Mouse (Mus musculus) MEL (cell line): ENCODE data around the gene Gm17324.

Experiments used
- CHD2 ChIP-seq: IDR thresholded peaks from 2 replicates; pipeline ENCODE4 v1.6.1; 2011; ENCODE audit warnings: low read length, improper control_type of control experiment
- CTCF ChIP-seq, 3 experiments: IDR thresholded peaks in 2 of 3; conservative IDR thresholded peaks in 1 of 3; 2 replicates each; pipeline ENCODE4 v1.5.1; 2011 to 2012; ENCODE audit warnings: low read length in 3 of 3, low read depth in 2 of 3, mild to moderate bottlenecking in 2 of 3, improper control_type of control experiment in 1 of 3, inconsistent platforms in 1 of 3, mixed read lengths in 1 of 3, moderate library complexity in 1 of 3; ENCODE audit not compliant: control insufficient read depth in 1 of 3, insufficient read depth in 1 of 3, poor library complexity in 1 of 3, severe bottlenecking in 1 of 3
- GABPA ChIP-seq: IDR thresholded peaks from 2 replicates; pipeline ENCODE4 v1.6.1; 2012; ENCODE audit warnings: low read depth, mild to moderate bottlenecking, inconsistent platforms, low read length, improper control_type of control experiment, moderate library complexity
- MAFK ChIP-seq: IDR thresholded peaks from 2 replicates; pipeline ENCODE4 v1.6.1; 2011; ENCODE audit warnings: low read depth, mild to moderate bottlenecking, low read length, improper control_type of control experiment, borderline replicate concordance
- MAX ChIP-seq: IDR thresholded peaks from 2 replicates; pipeline ENCODE4 v1.6.1; 2011; ENCODE audit warnings: low read length, improper control_type of control experiment
- POLR2A ChIP-seq, 2 experiments: IDR thresholded peaks; 2 replicates each; pipeline ENCODE4 v1.6.1; 2011 to 2012; ENCODE audit warnings: low read length in 2 of 2, mild to moderate bottlenecking in 2 of 2, control low read depth in 1 of 2, improper control_type of control experiment in 1 of 2, low read depth in 1 of 2, moderate library complexity in 1 of 2; ENCODE audit not compliant: control insufficient read depth in 1 of 2, insufficient read depth in 1 of 2, poor library complexity in 1 of 2
- POLR2AphosphoS2 ChIP-seq: IDR thresholded peaks from 2 replicates; pipeline ENCODE4 v1.6.1; 2011; ENCODE audit warnings: low read length, improper control_type of control experiment
- RAD21 ChIP-seq: IDR thresholded peaks from 2 replicates; pipeline ENCODE4 v1.6.1; 2011; ENCODE audit warnings: mild to moderate bottlenecking, low read depth, low read length, improper control_type of control experiment
- ZC3H11A ChIP-seq: IDR thresholded peaks from 2 replicates; pipeline ENCODE4 v1.6.1; 2012; ENCODE audit warnings: low read depth, mild to moderate bottlenecking, inconsistent platforms, low read length, improper control_type of control experiment
- ZMIZ1 ChIP-seq: IDR thresholded peaks from 2 replicates; pipeline ENCODE4 v1.6.1; 2012; ENCODE audit warnings: low read depth, mild to moderate bottlenecking, inconsistent platforms, low read length, improper control_type of control experiment, moderate library complexity
- ZNF384 ChIP-seq: IDR thresholded peaks from 2 replicates; pipeline ENCODE4 v1.6.1; 2012; ENCODE audit warnings: low read depth, mild to moderate bottlenecking, inconsistent platforms, low read length, improper control_type of control experiment

DNA sequence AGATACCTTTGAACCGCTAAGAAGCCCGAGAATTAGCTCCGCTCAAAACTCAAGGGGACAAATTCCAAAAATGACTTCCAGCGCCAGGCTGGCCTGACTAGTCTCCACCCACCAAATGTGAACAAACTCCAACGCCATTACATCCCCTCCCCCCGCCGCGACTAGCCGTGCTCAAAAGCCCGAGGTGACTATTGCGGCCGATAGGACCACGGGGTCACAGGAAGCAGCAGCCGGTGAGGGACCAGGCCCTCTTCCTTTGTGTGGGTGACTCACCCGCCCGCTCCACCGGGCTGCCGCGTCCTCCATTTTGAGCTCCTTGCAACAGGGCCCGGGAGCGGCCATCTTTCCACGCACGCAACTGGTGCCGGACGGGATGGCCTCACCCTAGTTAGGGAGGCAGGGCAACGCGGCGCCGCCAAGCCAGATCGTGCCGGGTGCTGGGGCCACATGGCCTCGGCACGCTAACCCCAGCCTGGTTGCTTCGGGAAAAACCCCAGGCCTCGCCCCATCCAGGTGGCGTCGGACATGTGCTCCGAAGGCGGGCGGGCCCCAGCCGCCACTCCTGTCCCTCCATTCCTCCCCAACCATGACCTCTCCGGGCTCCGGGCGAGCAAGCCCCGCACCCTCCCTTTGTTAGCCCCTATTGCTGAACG is 32.2 kb upstream of the Gm17324 start:
- TF ChIP-seq GABPA = no peak
- TF ChIP-seq CHD2 = no peak
- no peak for TF ChIP-seq CTCF (IDR thresholded peaks at IDR 0.05 in 2 of 3, conservative IDR thresholded peaks at IDR 0.05 in 1 of 3; ENCODE audit: control insufficient read depth in 1 of 3, insufficient read depth in 1 of 3, low read depth in 2 of 3, low read length in 3 of 3, poor library complexity in 1 of 3, severe bottlenecking in 1 of 3)
- TF ChIP-seq POLR2A (IDR thresholded peaks at IDR 0.05; ENCODE audit: control insufficient read depth in 1 of 2, insufficient read depth in 1 of 2, low read depth in 1 of 2, low read length in 2 of 2, poor library complexity in 1 of 2) = peak; percentile 29 to 48; a peak in 3 of 4 replicates
- no peak for TF ChIP-seq ZC3H11A
- no peak for TF ChIP-seq MAFK
- no peak; the same call in 1 of the 2 replicates for TF ChIP-seq ZMIZ1
- TF ChIP-seq ZNF384 = no peak
- TF ChIP-seq MAX = peak; percentile 10; the same call in 1 of the 2 replicates
- TF ChIP-seq RAD21 = no peak
- TF ChIP-seq POLR2AphosphoS2 = peak; percentile 17; the same call in 1 of the 2 replicates
